Mouse (Mus musculus): ENCODE results near the gene Serpinb6d.

Gene Serpinb6d

GRCm38 (mm10) chr13:33661105-33661504 is at the start of gene Serpinb6d:
Serpinb6d (plus strand) TSS chr13:33661405.
- no peak for DNase-seq

- no peak for DNase-seq
Measured at GRCm38 (mm10) chr13:33622921-33623320, 38.3 kb upstream of the Serpinb6d start.

DNA sequence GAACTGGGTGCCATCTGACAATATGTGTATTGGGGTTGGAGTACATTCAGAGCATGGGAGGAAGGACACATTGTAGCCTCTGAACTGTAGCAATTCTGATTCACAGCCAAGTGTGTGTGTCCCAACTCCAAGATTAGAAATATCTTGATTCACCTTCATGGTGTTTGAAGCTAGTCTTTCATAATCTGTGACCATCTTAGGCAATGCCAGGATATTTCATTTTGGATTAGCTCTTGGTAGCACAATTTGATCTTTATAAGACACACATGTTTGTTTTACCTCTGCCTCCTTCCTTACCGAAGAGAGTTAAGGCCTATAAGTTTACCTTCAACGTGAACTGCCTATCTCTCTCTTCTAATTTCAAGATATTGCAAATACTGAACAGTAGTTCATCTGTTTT is 18.7 kb upstream of the Serpinb6d start:
- no peak for DNase-seq

GRCm38 (mm10) chr13:33662550-33662949 is 1.3 kb downstream of the Serpinb6d start:
- DNase-seq = no peak

DNA sequence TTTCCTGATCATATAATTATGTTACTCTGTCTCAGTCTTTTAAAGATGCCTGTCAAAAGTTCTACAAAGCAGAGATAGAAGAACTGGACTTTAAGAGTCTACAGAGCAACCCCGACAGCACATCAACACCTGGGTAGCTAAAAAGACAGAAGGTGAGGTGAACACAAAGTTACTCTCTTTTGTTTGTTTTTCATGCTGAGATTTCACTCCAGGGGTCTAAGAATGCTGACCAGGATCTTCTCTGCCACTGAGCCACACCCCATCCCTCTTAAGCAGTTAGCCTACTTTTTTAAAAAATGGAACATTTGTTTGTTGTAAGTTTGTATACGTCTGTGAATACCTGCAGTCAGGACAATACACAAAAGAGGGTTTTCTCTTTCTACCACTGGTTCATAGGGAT is 59.1 kb downstream of the Serpinb6d start:
- no peak for DNase-seq

Measured in cerebellum, adult 8-10 months (tissue).